Mouse (Mus musculus) frontal cortex, postnatal 25 days (tissue): ENCODE measurements around the gene Mlst8.
A peak's percentile ranks its signal among the peaks of the same experiment; 100 is the strongest.
"Not testable (repeated sequence)": the region's sequence is repeated elsewhere in the genome, so short reads cannot be mapped to it uniquely, and the experiment has no call there.

Experiments
- DNase-seq, 2 experiments: peaks; one replicate each; pipeline ENCODE4 v3.0.0; 2022; ENCODE audit warnings: low spot score in 2 of 2

Gene Mlst8

DNA sequence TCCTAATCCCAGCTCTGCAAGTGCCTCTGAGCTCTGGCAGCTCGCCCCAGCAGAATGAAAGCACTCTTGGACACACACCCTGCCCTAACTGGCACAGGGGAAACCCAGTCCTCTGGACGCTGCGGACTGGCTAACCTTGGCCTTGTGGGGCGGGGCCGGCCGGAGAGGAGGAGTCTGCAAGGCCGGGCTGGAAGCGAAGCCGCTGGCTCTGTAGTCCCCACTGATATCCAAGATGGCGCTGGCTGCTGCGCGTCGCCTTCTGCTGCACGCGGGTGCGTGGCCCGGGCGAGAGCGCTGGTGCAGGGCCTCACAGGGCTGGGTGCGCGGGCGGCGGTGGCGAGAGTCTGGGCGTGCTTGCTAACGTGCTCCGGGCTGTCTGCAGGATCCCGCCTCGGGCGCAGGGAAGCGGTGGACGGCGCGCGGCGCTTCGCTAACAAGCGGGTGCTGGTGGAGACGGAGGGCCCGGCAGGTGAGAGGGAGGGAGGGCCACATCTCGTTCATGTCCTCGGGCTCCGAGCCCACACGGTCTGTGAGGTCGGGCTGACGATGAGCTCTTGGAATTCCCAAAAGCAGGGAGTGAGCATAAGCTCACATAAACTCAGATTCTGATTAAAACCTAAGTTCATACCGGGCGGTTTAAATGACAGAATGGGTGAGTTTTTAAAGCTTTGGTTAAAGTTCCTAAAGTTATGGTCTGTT lies 52.3 kb downstream of the Mlst8 start, which contains the start of gene Eci1:
Gene Eci1, plus strand, starts transcription at position 171 of the 699 bp plus-strand sequence.
- peak; percentile 74 to 76 for DNase-seq

DNA sequence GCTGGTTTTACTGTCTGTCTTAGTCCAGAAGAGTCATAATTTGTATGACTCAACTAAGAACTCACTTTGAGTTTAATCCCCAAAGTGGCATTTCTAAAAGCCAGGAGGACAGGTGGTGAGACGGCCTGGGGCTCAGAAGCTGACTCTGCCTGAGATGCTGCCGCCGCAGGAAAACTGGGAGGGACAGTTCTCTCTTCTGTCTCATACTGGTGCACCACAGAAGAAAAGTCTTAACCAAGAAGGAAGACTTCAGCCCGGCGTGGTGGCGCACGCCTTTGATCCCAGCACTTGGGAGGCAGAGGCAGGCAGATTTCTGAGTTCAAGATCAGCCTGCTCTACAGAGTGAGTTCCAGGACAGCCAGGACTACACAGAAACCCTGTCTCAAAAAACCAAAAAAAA lies 53.0 kb downstream of the Mlst8 start:
- DNase-seq: no peak

DNA sequence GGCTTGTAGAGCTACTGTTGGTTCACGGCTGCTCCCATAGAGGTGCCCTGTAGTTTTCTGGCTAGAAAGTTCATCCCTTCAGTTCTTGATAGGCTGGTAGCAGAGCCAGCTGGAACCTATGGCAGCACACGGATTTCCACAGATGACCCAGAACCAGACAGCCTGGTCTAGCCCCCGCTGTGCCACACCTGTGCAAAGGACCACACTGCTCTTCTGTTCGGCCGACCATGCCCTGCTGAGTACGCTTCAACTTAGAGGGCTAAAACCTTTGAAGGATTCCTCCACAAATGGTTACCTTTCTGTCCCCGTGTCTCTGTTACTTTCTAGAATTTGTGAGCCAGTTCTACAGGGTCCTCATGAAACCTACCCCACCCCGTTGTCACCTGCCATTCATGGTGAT lies 53.6 kb downstream of the Mlst8 start:
- DNase-seq: not testable (repeated sequence)

DNA sequence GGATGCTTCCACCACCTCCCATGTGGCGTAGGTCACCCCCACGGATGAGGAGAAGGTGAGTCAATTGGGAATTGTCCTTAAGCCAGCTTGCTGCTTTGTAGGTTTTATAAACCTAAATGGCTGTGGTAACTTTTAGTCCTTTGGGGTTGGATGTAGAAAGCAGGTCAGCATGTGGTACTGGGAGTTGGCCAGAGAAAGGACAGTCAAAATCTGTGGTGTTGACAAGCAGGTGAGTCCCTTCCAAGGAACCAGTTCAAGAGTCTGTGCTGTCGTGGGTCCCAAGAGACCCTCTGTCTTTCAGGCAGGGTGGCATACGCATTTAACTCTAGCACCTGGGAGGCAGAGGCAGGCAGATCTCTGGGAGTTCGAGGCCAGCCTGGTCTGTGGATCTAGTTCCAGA lies 54.4 kb downstream of the Mlst8 start:
- no peak for DNase-seq
